Mouse (Mus musculus): ENCODE data around the gene Tnrc6c. TPM values are rescaled to one million over a fixed set of nuclear protein-coding genes. Genes with fewer than 3 reads are reported as not detected.
A peak's percentile ranks its signal among the peaks of the same experiment; 100 is the strongest.

Gene Tnrc6c
- total RNA-seq, 2 experiments from 2014 or later, result 6.3 to 6.9 TPM

GRCm38 (mm10) chr11:117666563-117666962, 12.5 kb downstream of the Tnrc6c start:
- ATAC-seq (replicated peaks; ENCODE audit: low FRiP score, poor library complexity, severe bottlenecking), result no peak

- no peak for ATAC-seq (replicated peaks; ENCODE audit: low FRiP score, poor library complexity, severe bottlenecking)
Measured at GRCm38 (mm10) chr11:117667152-117667551, 13.1 kb downstream of the Tnrc6c start.

GRCm38 (mm10) chr11:117667825-117668224, 13.7 kb downstream of the Tnrc6c start:
- no peak for ATAC-seq (replicated peaks; ENCODE audit: low FRiP score, poor library complexity, severe bottlenecking)

GRCm38 (mm10) chr11:117671626-117672025, 17.5 kb downstream of the Tnrc6c start:
- ATAC-seq (replicated peaks; ENCODE audit: low FRiP score, poor library complexity, severe bottlenecking), result no peak

- ATAC-seq (replicated peaks; ENCODE audit: low FRiP score, poor library complexity, severe bottlenecking), result peak; percentile 61; the same call in 1 of the 2 replicates
Measured at GRCm38 (mm10) chr11:117674531-117674930, 20.4 kb downstream of the Tnrc6c start.

GRCm38 (mm10) chr11:117676649-117677048, 22.6 kb downstream of the Tnrc6c start:
- no peak for ATAC-seq (replicated peaks; ENCODE audit: low FRiP score, poor library complexity, severe bottlenecking)

GRCm38 (mm10) chr11:117677111-117677510, 23.0 kb downstream of the Tnrc6c start:
- no peak for ATAC-seq (replicated peaks; ENCODE audit: low FRiP score, poor library complexity, severe bottlenecking)

GRCm38 (mm10) chr11:117677594-117677993, 23.5 kb downstream of the Tnrc6c start:
- no peak for ATAC-seq (replicated peaks; ENCODE audit: low FRiP score, poor library complexity, severe bottlenecking)

- ATAC-seq (replicated peaks; ENCODE audit: low FRiP score, poor library complexity, severe bottlenecking), result no peak
Measured at GRCm38 (mm10) chr11:117678155-117678554, 24.1 kb downstream of the Tnrc6c start.

- ATAC-seq (replicated peaks; ENCODE audit: low FRiP score, poor library complexity, severe bottlenecking), result 0 out of 2 replicates have a peak, but pooled peaks have one; percentile 15
Measured at GRCm38 (mm10) chr11:117678740-117679139, 24.7 kb downstream of the Tnrc6c start.

GRCm38 (mm10) chr11:117684640-117685039, 30.6 kb downstream of the Tnrc6c start:
- no peak for ATAC-seq (replicated peaks; ENCODE audit: low FRiP score, poor library complexity, severe bottlenecking)

- no peak for ATAC-seq (replicated peaks; ENCODE audit: low FRiP score, poor library complexity, severe bottlenecking)
Measured at GRCm38 (mm10) chr11:117685461-117685860, 31.4 kb downstream of the Tnrc6c start.

- ATAC-seq (replicated peaks; ENCODE audit: low FRiP score, poor library complexity, severe bottlenecking), result peak; percentile 78
Measured at GRCm38 (mm10) chr11:117686021-117686420, 31.9 kb downstream of the Tnrc6c start.

- no peak for ATAC-seq (replicated peaks; ENCODE audit: low FRiP score, poor library complexity, severe bottlenecking)
Measured at GRCm38 (mm10) chr11:117688603-117689002, 34.5 kb downstream of the Tnrc6c start.

GRCm38 (mm10) chr11:117691311-117691710, 37.2 kb downstream of the Tnrc6c start:
- no peak for ATAC-seq (replicated peaks; ENCODE audit: low FRiP score, poor library complexity, severe bottlenecking)

- ATAC-seq (replicated peaks; ENCODE audit: low FRiP score, poor library complexity, severe bottlenecking), result no peak
Measured at GRCm38 (mm10) chr11:117694050-117694449, 40.0 kb downstream of the Tnrc6c start.

GRCm38 (mm10) chr11:117696585-117696984, 42.5 kb downstream of the Tnrc6c start:
- ATAC-seq (replicated peaks; ENCODE audit: low FRiP score, poor library complexity, severe bottlenecking), result no peak

GRCm38 (mm10) chr11:117700871-117701270, 46.8 kb downstream of the Tnrc6c start:
- no peak for ATAC-seq (replicated peaks; ENCODE audit: low FRiP score, poor library complexity, severe bottlenecking)

GRCm38 (mm10) chr11:117706267-117706666, 52.2 kb downstream of the Tnrc6c start:
- no peak for ATAC-seq (replicated peaks; ENCODE audit: low FRiP score, poor library complexity, severe bottlenecking)

- no peak for ATAC-seq (replicated peaks; ENCODE audit: low FRiP score, poor library complexity, severe bottlenecking)
Measured at GRCm38 (mm10) chr11:117707238-117707637, 53.1 kb downstream of the Tnrc6c start.

GRCm38 (mm10) chr11:117709308-117709707, 55.2 kb downstream of the Tnrc6c start:
- ATAC-seq (replicated peaks; ENCODE audit: low FRiP score, poor library complexity, severe bottlenecking), result peak; percentile 75

- ATAC-seq (replicated peaks; ENCODE audit: low FRiP score, poor library complexity, severe bottlenecking), result no peak
Measured at GRCm38 (mm10) chr11:117710815-117711294, 56.8 kb downstream of the Tnrc6c start.

Measured in erythroblast, adult 5-6 weeks (primary cell).